Mouse (Mus musculus) spleen, postnatal 36 days (tissue): ENCODE measurements at regions not wholly inside any gene's neighbourhood (a gene's known extent, or its start where the extent isn't known, plus 50 kb on each side); places are given as distances from the start of the nearest gene placed in this dataset.
"Not testable (repeated sequence)": the region's sequence is repeated elsewhere in the genome, so short reads cannot be mapped to it uniquely, and the experiment has no call there.

Source experiments
- DNase-seq, 2 experiments: peaks; one replicate each; pipeline ENCODE4 v3.0.0; 2022; ENCODE audit warnings: low spot score in 2 of 2, mixed read lengths in 1 of 2

DNA sequence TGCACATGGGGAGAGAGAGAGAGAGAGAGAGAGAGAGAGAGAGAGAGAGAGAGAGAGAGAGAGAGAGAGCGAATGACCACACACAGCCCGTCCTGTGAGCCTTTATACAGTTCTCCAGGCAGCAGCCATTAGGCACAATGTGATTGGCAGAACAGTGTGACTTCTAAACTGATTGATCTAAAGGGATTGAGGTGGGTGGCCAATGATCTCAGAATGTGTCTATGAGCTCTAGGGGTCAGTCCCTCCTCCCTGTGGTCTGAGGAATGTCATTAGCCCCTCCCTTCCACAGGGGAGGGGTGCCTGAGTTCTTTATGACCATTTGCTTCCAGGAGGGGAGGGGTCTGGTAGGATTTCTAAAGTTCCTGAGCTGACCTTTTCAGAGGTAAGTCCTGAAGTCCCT lies 62.1 kb downstream of the Duxbl3 start:
- not testable (repeated sequence) for DNase-seq

DNA sequence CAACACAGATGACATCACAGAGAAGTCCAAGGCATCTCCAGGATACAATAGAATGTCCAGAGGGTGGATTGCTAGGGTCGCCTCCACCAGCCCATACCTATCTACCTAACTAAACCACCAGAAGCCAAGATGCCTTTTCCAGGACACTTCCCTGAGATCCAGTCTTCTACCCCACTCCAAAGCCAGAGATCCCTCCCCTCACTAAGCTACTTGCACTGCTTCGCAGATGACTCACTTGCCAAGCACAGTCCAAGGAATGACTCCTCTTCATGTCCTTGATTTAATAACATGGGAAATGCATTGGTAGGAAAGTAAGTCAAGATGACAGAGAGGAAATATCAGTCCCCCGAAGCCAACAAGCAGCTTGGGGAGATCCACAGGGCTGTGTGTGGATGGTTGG lies 63.0 kb downstream of the Duxbl3 start:
- no peak for DNase-seq

DNA sequence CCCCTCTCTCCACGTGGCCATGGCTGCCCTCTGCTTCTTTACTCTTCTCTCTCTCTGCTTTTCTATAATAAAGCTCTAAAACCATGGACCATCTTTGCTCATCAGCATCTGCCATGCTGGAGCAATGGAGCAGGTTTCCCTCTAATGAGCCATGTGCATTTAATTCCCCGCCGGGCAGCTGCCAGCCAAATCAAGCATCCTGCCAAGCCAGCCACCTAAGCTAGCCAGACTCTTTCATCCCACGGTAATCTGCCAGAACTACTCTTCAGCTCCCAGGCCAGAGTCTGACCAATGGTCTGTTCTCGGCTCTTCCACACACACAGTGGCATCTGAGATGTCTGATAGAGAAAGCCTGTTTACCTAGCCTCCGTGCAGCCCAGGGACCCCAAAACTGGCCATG lies 70.8 kb downstream of the Duxbl3 start:
- no peak for DNase-seq

DNA sequence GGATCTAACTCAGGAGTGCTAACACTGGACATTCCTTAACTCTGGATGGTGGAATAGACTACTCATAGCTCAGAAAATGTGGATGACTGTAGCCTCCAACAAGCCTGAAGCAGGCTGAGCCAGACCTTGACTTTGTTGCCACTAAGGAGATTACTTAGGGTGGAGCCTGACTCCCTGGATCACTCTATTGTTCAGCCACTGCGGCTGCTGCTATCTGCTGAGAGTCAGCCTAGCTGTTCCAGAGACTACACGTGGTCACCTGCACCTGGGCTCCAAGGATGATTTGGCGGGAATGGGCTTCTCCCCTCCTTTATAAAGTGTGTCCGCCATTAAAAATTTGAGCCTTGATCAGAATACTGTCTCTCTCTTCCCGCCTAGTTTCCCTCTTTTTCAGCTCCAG lies 83.3 kb downstream of the Duxbl3 start:
- DNase-seq = no peak

DNA sequence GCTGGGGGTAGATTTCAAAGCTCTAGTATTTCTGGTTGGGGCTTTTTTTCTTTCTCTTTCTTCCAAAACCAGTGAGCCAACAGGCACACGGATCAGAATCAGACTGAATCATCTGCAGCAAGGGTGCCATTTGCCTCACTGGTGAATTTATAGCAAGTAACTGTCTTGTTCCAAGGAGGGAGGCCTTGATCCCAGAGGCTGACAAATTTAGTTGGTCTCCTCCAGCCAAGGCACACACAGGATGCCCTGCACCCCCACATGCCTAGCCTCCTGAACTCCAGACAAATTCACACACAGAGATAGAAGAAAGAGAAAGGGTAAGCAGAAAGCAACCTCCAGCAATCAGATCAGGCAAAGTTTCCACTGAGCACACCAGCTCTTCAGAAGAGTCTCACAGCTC lies 87.5 kb downstream of the Duxbl3 start:
- DNase-seq = no peak

DNA sequence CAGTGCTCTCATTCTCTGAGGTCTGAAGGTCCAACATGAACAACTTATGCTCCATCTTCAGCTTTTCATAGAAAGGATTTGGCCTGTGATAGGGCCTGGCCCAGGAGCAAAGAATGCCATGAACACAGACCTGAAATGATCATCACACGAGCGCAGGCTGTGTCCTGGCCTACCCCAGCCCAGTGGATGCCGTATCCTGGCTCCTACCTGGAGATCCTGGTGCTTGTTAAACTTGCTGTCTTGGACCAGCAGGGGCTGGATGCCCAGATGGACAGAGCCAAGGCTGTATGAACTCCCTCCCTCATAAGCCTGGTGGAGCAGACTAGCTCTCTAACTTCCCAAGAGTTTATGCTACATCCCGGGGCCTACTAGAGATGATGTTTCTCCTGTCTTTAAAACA lies 89.5 kb downstream of the Duxbl3 start:
- no peak for DNase-seq

DNA sequence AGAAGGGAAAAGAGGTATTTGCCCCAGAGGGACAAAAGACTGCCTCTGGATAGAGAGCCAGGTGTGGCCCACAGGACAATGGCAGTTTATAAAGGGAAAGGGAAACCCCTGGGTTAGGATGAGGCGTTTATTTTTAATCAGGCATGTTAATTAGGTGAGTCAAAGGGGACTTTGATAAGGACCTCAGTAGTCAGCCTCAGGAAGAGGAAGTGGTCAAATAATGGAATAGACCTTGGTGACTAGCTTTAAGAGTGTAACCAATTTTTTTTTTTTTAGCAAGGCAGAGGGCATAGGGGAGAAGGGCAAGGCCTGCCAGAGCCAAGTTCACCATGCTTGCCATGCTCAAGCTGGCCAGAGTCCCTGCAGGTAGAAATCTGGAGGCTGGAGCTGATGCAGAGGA lies 95.2 kb downstream of the Duxbl3 start:
- no peak for DNase-seq

DNA sequence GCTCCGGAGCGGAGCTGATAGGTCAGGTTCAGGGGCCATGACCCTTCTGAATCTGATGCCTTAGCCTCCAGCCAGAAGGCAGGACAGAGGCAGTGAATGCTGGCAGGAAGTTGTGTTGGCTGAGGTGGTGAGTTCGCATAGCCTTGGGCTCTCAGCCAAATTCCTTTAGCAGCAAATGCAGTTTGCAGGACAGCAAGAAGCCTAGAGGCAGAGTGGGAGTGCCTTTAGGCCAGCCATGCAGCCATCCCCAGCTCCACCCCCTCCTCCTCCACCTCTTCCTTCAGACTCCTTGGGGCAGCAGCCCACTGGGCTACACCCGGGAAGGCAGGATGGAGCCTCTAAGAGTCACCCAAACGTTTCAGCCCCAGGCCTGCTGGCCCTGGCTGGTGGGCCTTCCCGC lies 99.5 kb downstream of the Duxbl3 start:
- DNase-seq = peak in 1 of 2 experiments; percentile 2

DNA sequence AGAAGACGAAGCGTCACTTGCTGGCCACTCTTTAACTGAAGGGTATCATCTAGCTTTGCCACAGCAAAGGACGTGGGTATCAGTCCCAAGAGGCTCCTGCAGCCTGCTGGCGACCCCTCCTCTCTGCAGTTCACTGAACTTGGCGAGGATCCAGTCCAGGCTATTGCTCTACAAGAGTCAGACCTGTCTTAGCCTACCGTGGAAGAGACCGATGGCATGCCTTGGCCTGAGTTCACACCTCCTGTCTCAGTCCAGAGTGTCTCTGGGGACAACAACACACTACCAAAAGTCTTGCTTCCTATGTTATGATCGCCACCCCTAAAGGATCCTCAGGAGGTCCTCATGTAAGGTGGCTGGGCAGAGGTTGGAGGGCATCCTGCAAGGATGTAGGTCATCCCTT lies 100.2 kb downstream of the Duxbl3 start:
- no peak for DNase-seq

DNA sequence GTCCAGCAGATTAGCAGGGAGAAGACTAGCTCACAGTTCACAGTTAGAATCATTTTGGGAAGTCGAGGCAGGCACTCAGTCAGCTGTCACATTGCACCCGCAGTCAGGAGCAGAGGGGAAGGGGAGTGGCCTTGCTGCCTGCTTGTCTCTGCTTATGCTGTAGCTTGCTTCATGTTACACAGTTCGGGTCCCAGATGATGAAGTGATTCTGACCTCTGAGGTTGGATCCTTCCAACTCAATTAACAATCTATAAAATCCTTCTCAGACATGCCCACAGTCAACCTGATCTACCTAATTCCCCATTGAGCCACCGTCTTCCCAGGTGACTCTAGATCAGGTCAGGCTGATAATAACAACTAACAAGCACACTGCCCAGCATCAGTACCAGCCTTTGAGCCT lies 102.3 kb downstream of the Duxbl3 start:
- no peak for DNase-seq

DNA sequence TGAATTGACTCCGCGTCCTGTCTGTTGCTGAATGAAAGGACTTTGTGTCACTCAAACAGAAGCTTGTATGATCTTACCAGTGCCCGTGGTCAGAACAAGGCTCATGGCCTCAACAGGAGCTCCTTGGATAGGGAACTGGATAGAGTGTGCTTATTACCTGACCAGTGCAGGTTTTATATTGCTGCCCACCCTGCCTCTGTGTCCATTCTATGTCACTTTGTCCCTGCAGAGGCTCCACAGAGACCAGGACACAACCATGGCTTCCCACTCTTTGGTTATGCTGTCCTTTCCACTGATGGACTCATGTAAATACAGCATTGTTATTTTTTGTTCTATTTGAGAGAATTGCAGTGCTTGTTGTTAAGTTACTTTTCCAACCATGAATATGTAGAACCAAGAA lies 103.4 kb downstream of the Duxbl3 start:
- no peak for DNase-seq
